Mouse (Mus musculus) cerebellum, adult 9-10 months (tissue): ENCODE measurements at regions not wholly inside any gene's neighbourhood (a gene's known extent, or its start where the extent isn't known, plus 50 kb on each side); places are given as distances from the start of the nearest gene placed in this dataset.
"Not testable (repeated sequence)": the region's sequence is repeated elsewhere in the genome, so short reads cannot be mapped to it uniquely, and the experiment has no call there.

ENCODE experiments used
- DNase-seq: peaks from one replicate; pipeline ENCODE4 v3.0.0; 2022

DNA sequence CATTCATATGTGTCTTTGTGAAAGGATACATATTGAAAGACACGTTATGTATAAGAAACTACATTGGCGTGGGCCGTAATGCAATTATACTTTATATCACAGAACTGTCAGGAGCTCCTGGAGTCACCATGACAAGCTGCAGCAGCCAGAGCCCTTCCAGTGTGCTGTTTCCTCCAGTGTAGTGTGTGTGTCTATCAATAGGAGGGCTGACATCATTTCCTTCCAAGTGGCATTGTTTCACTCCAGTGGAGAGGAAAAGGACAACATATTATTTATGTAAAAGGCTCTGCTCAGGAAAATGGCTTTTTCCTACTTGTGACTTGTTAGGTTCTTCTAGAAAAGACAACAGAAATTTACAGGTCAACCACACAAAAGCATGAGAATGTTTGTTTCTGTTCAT is 172.5 kb downstream of the Ankrd50 start:
- DNase-seq, result no peak

DNA sequence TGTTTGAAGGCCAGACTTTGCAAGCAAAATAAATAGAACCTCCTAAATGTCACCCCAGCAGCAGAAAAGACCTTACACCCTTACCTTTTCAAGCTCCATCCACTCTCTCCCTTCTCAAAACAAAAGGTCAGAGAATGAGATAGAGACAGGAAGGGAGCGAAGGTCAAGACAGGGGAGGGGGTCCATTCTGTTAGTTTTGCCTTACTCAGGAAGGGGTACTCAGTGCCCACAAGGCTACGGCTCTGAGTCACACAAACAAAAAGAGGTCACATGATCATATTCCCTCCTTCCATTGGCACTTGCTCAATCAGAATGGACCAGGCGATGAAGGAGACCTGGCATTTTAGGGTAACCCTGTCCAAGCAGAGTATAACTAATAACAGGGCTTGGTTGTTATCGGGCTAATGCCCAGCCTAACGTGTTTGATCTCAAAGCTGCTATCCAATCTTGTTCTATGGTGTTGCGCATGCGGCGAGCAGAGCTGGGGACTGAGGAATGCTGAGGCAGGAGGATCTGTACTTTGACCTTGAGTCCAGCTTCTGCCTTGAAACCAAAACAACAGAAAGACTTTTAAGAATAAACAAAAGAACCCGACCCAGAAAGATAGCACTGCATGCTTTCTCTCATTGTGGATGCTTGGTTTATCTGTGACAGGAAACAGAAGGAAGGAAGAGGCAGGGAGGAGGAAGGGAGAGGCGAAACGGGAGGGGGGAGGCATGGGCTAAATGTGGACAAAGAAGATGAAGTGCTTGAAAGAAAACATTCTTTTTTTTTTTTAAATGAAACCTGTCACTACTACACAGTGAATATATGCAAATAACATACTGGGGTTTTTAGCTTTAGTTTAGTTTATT is 184.5 kb downstream of the Ankrd50 start:
- no peak for DNase-seq

DNA sequence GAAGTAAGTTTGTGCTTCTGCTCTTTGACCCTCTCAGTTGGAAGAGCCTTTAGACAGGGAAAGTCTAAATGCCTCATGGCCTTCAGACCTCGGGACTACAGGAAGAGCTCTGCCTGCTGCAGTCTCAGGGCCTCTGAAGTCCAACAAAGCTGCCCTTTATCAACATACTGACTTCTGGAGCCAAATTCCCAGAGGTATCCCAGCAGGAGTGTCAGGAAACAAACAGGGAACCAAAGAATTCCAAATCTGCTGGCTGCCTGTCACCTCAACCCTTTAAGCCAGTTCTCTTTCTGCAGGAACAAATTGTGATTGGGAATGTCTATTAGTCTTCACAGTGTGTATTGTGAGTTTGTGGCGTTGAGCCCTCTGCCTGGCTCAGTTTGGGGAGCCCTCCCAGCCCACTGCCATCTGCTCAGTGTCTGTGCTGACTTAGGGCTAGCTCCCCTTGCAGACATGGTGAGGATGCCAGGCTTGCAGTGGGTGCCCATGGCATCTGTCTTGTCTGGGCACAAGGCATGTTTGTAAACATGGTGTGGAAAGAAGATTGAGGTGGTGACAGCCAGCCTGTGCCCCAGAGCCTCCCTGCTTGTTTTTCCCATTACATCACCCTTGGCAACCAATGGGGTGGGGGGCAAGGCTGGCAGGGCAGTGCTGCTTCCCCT is 185.3 kb downstream of the Ankrd50 start:
- peak; percentile 29 for DNase-seq

DNA sequence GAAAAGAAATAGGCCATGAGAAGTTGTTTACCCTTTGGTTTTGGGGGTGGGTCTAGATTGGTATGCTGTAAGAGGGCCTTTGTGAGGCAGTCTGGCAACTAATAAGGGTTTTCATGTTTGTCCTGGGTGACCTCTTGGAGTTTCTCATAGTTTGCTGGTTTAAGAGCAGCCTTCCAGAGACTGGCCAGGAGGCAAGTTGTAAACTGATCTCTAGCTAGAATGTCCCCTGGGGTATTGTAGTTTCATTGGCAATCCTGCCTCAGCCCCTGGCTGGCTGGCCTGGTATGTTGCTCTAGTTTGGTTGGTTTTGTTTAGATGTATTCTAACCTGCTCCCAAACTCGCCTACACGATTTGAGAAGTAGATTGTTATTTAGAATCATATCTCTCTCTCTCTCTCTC is 187.1 kb downstream of the Ankrd50 start:
- no peak for DNase-seq

- no peak for DNase-seq
Measured at GRCm38 (mm10) chr3:38289062-38289461, 195.6 kb downstream of the Ankrd50 start.

DNA sequence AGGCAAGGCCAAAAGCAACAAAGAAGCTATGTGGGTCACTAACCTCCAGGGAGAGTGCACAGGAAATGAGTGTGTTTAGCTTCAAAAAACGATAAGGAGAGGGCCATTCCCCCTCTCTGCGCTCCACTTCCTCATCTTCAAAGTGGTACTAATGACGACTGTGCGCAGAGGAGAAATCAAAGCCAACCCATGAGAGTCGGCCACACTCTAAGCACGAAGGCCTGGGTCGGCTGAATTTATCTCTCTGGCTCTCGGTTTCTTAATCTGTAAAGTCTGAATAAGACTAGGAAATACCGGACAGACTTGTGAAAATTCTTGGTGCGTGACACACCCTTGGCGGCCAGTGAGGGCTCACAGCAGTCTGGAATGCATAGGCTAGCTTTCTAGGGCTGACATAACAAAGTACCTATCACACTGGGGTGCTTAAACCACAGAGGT is 200.9 kb downstream of the Ankrd50 start:
- no peak for DNase-seq

- no peak for DNase-seq
Measured at GRCm38 (mm10) chr3:38282891-38283290, 201.8 kb downstream of the Ankrd50 start.

GRCm38 (mm10) chr3:38281683-38282082 is 203.0 kb downstream of the Ankrd50 start:
- no peak for DNase-seq

DNA sequence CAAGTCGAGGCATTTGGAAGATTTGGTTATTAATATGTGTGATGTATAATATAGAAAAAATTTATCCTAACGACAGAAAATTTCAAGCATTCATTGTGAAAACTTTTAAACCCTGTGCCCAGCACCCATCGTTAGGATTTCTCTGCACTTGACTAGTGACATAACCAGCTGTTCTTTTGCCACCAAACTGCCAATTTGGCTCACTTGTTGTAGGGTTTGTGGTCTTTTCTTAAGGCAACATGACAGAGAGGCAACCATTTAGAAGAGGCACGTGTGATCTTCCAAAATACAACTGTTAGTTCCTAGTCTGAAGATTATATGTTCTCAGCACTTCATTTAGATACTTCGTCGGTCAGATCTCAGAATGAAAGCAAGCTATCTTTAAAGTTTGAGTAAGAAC is 203.8 kb downstream of the Ankrd50 start:
- no peak for DNase-seq

DNA sequence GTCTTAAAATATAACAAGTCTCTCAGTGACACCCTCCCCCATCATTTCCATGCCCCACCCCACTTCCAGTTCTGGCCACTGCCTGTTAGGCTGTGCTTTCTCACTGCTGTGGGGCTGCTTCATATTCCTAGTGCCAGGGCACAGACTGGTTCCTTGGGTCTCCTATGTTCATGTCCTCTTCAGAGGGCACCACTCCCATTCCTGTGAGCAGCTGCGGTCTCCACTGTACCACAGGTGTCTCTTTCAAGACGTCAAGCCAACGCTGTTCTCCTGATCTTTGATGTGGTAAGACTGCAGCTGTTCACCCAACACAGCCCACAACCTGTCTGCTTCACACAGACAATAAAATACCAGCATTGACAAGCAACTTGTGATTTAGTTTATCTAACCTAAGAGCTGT is 204.5 kb downstream of the Ankrd50 start:
- DNase-seq, result no peak

DNA sequence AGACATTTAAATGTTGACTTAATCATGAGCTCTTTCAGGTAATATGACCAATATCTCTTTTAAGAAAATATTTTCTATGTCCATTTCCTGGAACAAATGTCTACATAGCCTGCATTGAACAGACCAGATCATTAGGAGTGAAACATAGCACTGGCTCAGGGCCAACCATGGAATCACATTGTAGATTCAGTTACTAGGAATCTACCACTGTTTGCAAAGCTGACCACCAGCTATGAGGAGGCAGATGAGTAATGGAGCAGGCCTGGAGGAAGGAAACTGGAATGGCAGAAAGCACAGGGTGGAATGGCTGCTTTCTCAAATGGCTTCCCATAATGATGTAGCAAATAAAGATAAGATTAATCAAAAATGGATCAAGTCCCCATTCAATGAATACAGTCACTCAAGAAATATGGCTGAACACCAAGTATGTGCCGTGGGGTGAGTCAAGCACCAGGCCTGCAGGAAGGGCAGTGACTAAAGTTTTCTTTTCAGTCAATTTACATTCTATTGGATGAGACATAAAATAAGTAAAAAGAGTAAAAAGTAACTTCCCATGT is 207.6 kb downstream of the Ankrd50 start:
- no peak for DNase-seq

- no peak for DNase-seq
Measured at GRCm38 (mm10) chr3:38275321-38275720, 209.3 kb downstream of the Ankrd50 start.

DNA sequence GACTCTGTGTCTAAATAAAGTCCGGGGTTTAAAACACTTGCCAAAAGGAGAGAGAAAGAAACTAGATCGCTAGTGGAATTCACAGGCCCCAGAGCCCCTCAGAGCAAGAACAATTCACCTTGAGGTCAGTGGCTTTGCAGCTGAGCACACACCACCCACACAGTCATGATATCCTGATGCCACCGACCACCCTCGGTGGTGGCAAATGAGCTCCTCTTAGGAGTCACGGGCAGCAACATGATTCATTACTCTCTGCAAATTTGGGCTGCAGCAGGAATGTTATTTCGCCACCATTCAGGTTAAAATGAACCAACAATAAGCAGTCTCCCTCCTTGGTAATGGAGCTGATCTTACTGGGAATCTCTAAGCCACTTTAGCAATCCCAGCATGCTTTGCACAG is 213.9 kb downstream of the Ankrd50 start:
- no peak for DNase-seq

DNA sequence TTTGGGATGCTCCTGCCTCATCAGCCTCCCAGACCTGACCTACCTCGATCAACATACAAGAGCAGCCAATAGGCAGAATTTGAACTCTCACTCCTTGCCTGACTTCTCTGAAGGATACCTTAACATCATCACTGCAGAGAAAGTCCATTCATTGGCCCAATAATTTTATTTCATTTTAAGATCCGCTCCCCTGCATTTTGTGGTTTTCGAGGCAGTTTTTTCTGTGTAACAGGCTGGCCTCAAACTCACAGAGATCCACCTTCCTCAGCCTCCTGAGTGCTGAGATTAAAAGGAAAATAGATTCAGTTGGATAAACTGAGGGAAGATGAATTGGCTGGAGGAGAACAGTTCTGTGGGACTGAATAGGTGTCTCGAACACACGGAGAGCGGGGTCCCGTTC is 216.4 kb downstream of the Ankrd50 start:
- no peak for DNase-seq

DNA sequence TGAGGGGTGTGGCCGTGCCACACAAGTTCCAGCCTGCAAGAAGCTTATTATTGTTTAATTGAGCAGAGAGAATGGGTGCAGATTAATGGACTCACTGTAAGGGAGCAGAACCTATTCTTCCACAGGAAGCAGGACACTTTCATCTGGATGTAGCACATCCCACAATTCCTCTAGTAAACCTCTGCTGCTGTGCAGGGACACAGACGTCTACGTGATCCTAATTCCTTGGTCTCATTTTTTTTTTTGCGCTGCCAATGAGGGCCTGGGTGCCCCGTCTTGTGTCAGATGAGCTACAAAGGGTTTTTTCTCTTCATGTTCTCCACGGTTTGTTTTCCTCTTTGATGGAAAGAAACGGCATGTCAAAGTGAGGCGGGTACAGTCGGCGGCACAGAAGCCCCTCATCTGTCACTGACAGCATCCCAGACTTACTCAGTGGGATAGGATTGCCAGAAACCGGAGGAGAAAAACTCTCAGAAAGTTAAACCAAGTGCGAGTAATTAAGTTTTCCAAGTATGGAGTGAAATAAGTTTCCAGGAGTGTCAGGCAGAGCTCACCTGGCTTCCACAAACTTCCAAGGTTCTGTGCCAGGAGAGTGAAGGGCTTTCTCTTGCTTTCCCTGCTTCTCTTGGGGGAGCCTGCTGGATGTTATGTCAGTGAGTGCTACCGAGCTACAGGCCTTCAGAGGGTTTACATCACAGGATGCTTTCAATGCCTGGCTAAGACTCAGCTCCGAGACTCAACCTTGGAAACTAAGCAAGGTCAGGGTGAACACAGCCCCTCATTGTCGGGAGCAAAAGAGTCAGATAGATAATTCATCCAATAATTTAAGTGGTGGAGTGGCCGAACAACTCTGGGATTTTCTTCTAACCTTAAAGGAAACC is 221.1 kb downstream of the Ankrd50 start:
- no peak for DNase-seq

DNA sequence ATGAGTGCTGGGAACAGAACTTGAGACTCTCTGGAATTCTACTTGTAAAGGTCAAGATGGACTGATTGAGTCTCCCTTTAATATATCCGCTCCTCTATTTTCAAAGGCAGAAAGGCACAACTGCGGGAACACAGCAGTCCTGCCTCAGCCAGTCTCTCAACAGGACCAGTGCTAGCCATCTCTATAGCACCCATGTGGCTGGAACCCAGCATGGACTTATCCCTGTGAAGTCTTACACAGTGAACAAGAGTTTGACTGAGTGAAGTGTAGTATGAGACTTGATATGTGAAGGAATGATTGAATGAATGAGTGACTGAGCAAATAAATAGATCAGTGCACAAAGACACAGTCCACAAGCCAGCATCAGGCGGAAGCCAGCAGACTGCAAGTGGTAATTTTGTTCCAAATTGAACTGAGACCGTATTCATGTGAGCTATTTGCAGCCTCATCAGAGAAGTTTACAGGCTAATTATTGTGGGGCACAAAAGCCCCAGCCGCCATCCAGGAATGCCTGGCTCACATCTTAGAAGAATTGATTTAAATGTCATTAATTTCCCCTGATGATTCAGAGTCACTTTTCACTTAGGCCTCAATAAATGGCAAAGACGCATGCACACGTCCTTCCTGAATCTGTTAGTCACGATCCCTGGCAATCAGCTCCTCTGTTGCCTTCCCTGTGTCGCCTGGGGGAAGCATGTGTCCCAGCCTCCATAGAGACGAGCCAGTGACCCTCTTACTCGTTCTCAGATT is 223.1 kb downstream of the Ankrd50 start:
- no peak for DNase-seq

GRCm38 (mm10) chr3:38259223-38259622 is 225.4 kb downstream of the Ankrd50 start:
- DNase-seq, result not testable (repeated sequence)

DNA sequence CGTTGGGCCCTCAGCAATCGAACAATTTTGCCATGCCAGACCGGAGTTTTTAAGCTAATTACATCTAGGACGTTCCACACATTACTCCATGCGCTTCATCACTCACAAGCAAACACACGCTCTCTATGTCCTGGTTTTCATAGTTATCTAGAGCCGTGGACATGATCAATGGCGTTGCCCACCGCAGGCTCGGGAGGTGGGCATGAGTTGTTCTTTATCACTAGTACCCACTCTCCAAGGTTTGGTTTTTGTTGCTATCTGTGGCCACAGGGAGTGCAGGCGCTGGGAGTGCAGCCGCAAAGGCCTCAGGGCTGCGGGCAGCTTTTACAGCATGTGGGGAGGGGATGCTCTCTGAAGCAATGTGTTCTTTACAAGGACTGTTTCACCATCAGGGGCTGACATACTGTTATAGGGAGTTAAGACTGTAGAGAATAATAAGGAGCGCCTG is 226.8 kb downstream of the Ankrd50 start:
- DNase-seq, result no peak

DNA sequence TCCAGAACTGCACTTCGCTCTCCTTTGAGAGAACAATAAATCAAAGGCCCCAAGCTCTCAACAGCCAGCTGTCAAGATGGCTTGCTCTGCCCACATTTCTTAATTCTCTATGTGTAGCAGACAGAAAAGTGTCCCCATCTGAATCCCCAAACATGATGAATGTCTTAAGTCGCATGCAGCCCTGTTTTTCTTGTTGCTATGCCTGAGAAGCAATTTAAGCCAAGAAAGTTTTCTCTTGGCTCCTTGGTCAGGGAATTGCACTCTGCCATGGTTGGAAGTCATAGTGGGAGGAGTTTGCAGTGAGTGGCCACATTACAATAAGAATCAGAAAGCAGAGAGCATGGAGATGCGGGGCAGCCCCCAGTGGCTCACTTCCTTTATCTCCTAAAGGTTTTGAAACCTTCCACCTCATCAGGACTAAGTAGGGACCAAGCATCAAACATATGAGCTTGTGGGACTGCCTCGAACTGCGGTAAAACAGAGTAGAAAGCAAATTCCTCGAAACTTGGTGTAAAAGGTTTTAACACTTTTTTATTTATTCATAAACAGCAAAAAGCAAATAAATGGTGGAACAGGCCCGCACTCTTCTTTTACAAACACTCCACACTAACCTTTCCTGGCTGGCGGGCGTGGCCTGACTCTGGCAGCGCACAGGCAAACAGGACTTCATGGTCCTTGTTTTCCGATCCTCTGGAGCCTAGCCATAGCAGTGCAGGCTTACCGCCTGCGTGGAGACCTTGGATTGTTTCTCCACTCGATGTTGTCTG is 227.4 kb downstream of the Ankrd50 start:
- no peak for DNase-seq

- DNase-seq, result peak; percentile 47
Measured at GRCm38 (mm10) chr3:38255674-38256073, 229.0 kb downstream of the Ankrd50 start.

- DNase-seq, result peak; percentile 60
Measured at GRCm38 (mm10) chr3:38254896-38255295, 229.7 kb downstream of the Ankrd50 start.
